Mouse (Mus musculus): ENCODE results near the gene Fancc. TPM values are rescaled to one million over a fixed set of nuclear protein-coding genes. Genes with fewer than 3 reads are reported as not detected.
A peak's percentile ranks its signal among the peaks of the same experiment; 100 is the strongest.

Gene Fancc
- total RNA-seq (2021) = 1 to 10 TPM; 8.1 to 8.8 TPM
- long read RNA-seq, partial matches to known transcripts = 0 of 6 reads
- long read RNA-seq, other reads (novel, unspliced or antisense) = 6 of 6 reads

DNA sequence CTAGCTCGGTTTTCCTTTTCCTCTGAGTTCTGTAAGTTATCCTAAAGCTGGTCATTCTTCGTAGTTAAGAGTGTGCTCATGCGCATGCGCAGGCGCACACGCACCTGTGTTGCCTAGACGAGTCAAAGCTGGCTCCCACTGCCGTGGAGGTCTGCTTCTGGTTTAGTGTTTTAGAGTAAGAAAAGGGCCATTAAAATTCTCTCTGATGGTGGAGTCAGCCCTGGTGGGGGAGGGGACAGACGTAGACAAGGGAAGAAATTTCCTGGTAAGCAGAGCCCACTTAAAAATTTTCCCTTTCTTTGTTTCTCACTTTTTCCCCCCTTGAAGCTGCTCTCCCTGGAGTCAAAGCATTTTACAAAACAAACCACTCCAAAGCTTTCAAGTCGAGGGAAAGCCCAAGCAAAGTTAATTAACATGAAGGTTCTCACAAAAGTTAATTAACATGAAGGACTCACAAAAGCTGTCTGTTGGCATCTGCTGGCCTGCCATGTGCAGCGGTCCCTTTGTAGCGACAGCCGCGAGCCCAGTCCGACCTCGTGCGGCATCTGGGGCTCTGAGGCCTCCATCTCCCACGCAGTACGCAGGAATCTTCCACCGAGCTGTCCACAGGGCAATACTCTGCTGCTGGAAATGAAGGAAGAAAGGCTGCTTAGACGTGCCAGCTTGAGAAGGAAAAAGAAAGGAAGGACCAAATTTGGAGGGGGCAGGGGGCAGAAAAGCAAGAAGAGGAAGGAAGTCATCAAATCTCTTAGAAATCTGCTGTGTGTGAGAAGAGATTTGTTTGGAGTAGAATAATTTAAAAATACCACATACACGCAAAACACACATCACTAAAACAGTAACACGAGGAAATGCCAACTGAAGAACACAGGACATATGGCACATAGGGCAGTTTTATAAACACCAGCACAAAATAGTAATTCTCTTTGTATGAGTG, at the start of gene Fancc:
Fancc (minus strand) TSS at position 633 of the 937 bp plus-strand sequence.
- no peak for DNase-seq (ENCODE audit: low spot score in 2 of 2)

- no peak for DNase-seq (ENCODE audit: low spot score in 2 of 2)
Measured at GRCm38 (mm10) chr13:63545291-63545690, 48.2 kb upstream of the Fancc start.

DNA sequence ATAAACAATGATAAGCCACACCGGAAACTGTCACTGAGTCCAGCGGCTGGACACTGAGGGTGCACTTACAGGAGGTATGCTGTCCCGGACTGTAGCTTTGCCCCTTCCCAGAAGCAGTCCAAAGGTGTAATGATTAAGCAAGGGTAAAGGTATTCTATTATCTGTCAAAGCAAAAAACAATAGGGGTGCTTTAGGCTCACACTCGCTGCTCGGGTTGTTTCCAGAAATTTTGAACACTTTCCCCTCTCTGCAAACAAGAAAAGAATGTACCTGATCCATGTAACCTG, 47.8 kb upstream of the Fancc start:
- DNase-seq (ENCODE audit: low spot score in 2 of 2) = no peak

GRCm38 (mm10) chr13:63544119-63544966, 47.3 kb upstream of the Fancc start:
- no peak for DNase-seq (ENCODE audit: low spot score in 2 of 2)

GRCm38 (mm10) chr13:63543459-63543858, 46.4 kb upstream of the Fancc start:
- no peak for DNase-seq (ENCODE audit: low spot score in 2 of 2)

GRCm38 (mm10) chr13:63542796-63543384, 45.8 kb upstream of the Fancc start:
- no peak for DNase-seq (ENCODE audit: low spot score in 2 of 2)

DNA sequence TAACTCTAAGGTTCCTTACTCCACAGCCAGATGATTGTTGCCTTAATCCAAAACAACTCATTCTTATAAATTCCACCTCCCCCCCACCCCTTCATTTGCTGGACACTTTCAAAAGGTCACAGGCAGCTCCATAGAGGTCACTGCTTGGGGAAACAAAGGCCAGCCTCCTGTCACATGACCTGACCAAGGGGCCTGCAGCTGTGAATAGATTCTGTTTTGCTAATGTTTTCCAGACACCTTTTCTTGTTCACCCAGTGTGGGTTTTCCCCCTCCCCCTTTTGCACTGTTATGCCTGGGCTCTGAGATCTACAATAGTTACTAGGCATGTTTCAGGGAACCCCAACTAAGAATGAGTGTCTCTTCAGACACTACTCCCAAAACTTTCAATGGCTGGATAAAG, 44.4 kb upstream of the Fancc start:
- no peak for DNase-seq (ENCODE audit: low spot score in 2 of 2)

GRCm38 (mm10) chr13:63540584-63540983, 43.5 kb upstream of the Fancc start:
- no peak for DNase-seq (ENCODE audit: low spot score in 2 of 2)

GRCm38 (mm10) chr13:63534981-63535380, 37.9 kb upstream of the Fancc start:
- no peak for DNase-seq (ENCODE audit: low spot score in 2 of 2)

DNA sequence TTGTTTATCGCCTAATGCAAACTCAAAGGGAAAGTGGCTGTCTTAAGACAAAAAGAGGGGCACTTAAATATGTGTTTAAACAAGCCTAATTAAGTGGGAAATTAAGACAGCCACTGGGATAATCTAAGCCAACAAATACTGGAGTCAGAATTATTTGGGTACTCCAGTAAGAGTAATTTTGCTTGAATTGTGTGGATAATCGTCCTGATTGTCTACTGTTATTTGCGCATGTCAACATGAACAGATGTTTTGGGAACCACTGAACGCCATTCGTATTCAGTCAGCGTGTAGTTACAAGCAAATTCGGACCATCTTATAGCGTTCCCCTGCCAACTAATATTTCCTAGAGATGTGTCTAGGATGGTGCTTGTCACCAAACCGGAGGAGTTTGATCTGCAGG, 33.8 kb upstream of the Fancc start:
- DNase-seq (ENCODE audit: low spot score in 2 of 2) = no peak

DNA sequence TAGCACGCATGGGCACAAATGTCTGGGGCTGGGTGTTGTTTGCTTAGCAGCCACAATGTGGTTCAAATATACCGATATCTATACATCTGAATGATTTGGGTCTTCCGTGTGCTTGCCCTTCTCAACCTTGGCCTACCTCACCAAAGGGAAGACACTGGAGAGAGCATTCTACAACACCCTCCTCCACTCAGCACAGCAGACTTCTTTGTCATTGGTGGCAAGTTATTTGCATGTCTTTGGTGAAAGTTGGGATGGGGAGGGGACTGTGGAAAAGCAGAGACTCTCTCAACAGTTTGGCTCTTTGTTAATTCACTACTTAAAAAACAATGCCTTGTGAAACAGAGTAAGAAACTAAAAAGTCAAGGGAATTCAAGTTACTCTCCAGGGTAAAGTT, 33.3 kb upstream of the Fancc start:
- no peak for DNase-seq (ENCODE audit: low spot score in 2 of 2)

- DNase-seq (ENCODE audit: low spot score in 2 of 2) = no peak
Measured at GRCm38 (mm10) chr13:63529602-63530370, 32.7 kb upstream of the Fancc start.

DNA sequence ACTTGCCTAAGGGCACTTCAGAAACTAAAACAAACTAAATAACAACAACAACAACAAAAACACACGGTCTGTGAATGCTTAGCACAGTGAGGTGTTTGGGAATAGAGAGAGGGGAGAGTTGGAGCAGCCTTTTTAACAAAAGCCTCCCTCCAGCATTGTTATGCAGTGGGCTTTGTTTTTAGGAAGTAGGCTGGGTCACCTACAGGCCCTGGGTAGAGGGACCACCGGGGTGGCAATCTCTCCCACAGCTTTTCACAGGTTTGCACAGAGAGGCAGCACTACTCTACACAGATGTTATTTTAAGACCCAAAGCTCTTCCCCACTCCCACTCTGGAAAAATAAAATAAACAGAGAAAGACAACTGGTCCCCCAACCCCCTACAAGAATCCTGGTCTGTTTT, 31.8 kb upstream of the Fancc start:
- DNase-seq (ENCODE audit: low spot score in 2 of 2) = no peak

- no peak for DNase-seq (ENCODE audit: low spot score in 2 of 2)
Measured at GRCm38 (mm10) chr13:63528164-63528675, 31.1 kb upstream of the Fancc start.

GRCm38 (mm10) chr13:63525571-63526197, 28.6 kb upstream of the Fancc start:
- no peak for DNase-seq (ENCODE audit: low spot score in 2 of 2)

- DNase-seq (ENCODE audit: low spot score in 2 of 2) = peak; percentile 32 to 65
Measured at GRCm38 (mm10) chr13:63524608-63525570, 27.8 kb upstream of the Fancc start.

- no peak for DNase-seq (ENCODE audit: low spot score in 2 of 2)
Measured at GRCm38 (mm10) chr13:63524061-63524460, 27.0 kb upstream of the Fancc start.

DNA sequence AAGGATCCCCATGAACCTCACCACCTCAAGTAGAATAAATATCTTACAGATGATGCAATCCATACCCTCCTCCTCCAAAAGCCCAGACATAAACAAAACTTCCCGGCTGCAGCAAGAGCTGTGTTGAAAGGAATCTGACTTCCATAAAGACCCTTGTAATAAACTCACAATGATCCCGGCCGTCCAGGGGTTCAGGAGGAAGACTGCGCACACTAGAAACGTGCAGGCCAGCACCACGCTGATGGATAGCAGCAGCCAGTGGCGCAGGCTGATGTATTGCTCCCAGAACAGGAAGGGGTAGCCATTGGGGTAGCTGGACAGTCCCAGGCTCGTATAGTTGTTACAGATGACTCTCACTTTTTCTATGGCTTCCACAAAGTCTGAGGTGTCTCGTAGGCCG, 25.8 kb upstream of the Fancc start:
- no peak for DNase-seq (ENCODE audit: low spot score in 2 of 2)

GRCm38 (mm10) chr13:63520110-63520509, 23.0 kb upstream of the Fancc start:
- no peak for DNase-seq (ENCODE audit: low spot score in 2 of 2)

Data from layer of hippocampus, adult 18-20 months (tissue).